Mouse (Mus musculus): ENCODE results near the gene Hfe2.
"Not testable (repeated sequence)": the region's sequence is repeated elsewhere in the genome, so short reads cannot be mapped to it uniquely, and the experiment has no call there.

The Hfe2 gene

DNA sequence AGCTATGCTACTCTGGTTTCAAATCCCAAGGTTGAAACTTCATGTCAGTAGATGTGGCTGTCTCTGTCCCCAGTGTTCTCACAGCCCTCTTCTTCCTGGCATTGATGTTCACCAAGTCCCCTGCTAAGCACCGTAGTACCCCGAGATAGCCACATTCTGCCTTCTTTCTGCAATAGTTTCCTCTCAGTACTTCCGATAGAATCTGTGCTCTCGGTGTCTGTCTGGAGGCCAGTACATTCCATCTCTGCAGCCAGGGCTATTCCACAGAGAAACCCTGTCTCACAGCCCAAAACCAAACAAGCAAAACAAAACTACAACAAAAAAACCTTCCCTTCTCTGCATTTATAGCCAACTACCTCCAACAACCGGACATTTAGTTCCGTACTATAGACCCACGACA lies 28.8 kb upstream of the Hfe2 start:
- DNase-seq (ENCODE audit: low read depth, low spot score): peak; percentile 39

DNA sequence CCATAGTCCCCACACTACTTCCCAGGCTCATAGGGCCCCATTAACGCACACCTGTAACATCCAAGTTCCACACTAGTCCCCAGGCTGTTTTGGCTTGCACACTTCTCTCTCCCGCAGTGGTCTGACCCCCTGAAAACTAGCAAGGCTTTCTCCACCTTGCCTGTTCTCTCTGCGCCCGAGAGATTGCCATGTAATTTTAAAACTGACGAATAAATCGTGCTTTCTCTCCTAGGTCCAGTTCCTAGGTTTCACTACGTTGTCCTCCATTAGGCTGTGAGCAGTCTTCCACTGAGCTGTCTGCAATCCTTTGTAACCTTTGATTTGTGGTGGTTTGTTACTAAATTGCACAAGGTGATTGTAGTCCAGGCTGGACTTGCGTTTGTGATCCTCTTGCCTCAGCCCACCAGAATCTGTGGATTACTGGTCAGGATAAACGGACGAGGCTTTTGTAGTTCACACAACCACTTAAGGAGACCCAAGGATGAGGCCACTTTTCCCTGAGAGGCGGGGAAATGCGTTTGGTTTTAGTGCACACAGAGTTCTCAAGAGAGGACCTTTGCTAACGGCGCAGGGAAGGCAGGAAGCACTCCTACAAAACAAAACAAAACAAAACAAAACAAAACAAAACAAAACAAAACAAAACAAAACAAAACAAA lies 28.2 kb upstream of the Hfe2 start:
- DNase-seq (ENCODE audit: low read depth, low spot score): peak; percentile 41

DNA sequence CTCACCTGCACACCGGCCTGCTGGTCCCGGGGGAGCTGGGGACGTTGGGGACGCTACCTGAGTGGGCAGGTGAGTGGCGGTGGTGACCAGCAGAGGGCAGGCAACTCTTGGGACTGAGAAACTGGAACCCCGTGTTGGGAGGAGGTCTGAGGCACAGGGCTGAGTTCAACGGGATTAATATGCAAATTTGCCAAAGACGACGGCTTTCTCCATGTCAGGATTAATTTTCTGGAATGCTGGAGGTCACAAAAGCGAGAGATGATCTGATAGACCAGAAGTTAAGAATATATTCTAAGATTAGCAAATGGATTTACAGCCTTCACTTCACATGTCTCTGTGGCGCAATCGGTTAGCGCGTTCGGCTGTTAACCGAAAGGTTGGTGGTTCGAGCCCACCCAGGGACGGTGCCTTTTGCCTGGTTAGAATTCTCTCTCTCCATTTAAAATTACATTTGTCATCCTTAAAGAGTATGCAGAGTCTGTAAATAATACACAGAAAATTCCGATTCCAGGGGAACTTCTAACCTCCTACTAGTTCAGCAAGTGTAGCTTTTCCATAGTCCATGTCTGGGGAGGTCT lies 27.4 kb upstream of the Hfe2 start:
- DNase-seq (ENCODE audit: low read depth, low spot score): peak; percentile 93

DNA sequence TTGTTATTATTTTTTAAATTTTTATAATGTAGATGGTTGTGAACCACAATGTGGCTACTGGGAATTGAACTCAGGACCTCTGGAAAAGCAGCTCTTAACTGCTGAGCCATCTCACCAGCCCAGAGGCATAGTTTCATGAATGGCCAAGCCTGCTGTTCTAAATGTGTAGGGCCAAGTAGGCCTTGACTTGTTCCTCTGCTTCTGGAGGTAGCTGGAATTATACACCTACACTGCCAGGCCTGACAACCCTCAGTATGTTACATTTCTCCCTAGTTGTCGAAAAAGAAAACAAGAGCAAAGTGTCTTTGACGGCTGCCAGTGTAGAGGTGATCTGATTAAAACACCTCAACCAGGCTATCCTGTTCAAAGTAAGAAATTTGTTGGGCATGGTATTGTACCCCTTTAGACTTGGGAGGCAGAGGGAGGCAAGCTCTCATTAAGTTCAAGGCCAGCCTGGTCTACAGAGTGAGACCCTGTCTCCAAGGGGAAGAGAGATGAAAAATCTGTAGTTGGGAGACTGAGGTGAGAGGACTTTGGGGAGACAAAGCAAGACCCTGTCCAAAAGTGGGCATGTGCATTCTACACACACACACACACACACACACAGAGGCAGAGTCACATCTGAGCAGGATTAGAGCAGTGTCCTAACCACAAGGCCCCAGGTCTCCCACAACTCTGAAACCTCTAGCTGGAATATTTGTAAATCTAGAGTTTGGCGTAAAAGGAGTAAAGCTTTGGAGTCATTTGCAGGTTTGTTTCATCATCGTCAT lies 26.3 kb upstream of the Hfe2 start:
- peak; percentile 68 for DNase-seq (ENCODE audit: low read depth, low spot score)

DNA sequence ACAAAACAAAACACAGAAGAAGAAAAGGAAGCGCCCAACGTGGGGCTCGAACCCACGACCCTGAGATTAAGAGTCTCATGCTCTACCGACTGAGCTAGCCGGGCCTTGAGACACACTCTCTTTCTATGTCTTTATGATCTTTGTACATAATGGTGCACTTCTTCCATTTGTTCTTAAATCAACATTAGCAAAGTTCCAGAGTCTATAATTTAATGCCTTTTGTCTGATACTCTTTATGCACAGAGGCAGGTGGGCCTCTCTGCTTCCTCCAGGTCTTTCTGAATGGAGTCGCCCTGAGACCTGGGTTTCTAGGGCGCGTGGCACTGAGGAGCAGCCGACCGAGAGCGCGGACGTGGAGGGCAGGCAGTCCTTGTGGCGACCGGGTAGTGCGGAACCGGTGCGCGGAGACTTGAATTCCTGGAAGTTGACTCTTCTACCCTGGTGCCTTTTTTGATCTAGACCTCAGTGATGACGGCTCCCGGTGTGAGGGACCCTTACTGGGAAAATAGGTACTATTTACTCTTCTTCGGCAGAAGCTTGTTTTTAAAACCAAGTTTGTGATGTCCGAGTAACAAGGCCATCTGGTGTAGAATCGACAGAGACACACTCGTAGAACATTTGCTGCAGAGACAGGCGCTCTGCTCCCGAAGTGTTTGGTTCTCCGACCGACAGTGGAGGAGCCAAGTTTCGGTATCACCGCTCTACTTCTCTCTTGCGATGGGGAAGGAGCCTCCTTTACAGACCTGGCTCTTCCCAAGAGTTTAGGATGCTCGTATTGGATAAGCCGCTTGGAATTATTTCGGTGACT lies 25.3 kb upstream of the Hfe2 start:
- DNase-seq (ENCODE audit: low read depth, low spot score): peak; percentile 92

DNA sequence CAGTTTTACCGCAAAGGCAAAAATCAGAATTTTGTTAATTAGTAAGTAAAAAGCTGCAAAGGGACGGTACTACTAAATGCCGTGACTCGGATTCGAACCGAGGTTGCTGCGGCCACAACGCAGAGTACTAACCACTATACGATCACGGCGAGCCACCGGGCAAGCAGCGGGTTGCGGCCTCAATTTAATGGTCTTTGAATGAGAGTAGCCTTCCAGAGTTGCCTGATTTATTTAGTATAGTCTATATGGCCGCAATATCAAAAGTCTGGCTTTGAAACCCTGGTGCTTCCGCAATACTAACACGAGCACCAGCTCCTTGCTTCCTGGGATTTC lies 24.7 kb upstream of the Hfe2 start:
- DNase-seq (ENCODE audit: low read depth, low spot score): peak; percentile 97

DNA sequence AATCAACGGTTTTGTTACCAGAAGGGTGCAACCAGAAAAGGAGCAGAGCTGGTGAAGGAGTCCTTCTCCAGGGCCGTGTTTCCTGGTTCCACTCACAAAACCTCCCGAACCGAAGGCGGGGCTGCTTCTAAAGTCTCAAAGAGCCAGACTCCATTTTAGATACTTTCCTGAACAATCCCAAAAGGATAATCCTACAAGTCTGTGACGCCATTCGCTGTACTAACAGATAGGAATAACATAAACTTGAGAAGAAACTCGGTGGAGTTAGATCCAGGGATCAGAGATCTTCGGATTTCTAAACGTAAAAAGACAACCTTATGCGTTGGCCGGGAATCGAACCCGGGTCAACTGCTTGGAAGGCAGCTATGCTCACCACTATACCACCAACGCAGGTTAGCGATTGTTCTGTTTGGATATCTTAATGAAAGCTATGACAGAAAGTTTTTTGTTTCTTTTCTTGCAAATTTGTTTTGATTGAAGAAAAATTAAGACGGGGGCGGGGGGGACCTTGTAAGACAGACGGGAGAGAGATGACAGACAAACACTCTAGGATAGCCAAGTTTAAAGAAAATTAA lies 24.2 kb upstream of the Hfe2 start:
- DNase-seq (ENCODE audit: low read depth, low spot score): peak; percentile 94

DNA sequence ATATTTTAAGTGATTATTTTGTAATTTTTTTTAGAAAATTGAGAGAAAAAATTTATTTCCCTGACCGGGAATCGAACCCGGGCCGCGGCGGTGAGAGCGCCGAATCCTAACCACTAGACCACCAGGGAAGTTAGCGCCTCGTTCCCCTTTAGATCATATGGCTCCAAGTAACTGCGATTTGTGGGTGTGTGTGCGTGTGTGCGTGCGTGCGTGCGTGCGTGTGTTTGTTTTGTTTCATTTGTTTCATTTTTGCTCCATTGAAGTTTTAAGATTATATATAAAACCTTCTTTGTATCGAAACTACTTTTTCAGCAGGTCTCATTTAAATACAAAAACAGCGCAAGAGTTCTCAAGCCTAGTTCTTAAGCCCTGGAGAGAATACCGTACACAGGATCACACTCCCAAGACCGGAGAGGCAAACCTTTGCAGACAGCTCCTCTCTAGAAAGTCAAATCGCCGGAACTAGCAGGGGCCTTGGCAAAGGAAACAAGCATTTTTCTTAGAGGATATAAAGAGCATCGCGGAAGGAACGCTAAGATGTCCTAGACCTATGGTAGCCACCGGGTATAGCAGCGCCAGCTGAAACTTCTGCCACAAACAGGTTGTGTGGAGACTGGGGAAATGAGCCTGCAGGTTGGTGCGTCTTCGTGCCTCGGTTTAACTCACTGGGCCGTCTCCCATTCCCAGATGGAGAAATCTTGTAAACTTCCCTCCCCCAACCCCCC lies 23.4 kb upstream of the Hfe2 start:
- peak; percentile 94 for DNase-seq (ENCODE audit: low read depth, low spot score)

DNA sequence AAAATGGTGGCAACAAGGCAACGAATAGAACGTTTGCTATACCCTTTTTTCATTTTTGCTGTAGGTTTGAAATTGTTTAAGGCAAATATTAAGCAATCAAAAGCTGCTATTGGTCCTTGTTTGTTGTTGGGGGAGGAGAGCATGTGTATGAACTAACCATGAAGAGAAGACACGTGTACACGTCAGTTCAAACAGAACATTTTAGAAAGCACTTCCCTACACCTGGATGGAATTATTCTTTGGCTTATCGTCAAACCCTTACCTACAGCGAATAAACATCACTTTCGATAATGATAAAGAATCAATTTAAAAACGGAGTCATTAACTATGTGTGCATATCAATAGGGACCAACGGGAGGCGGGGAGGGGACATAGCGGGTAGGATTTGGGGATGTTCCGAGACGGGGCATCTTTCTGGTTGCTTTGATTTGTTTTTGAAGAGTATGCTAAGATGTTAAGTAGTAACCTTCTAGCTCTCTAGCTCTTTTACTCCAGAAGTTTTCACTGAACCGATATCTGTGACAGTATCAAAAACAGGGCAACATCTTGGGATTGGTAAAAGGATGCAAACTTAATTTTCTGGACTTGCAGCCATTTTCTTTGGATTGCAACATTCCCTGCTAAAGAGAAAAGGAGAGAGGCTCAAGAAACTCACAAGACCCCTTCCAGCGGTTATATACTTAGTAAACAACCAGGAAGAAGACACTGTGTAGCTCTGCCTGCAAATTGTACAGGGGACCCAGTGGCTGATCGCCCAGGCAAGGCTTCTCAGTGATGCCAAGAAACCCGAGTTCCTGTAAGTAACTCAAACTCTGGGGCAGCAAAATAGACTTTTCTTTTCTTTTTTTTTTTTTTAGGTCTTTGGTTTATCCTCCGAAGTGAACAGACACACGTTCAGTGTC lies 22.5 kb upstream of the Hfe2 start:
- DNase-seq (ENCODE audit: low read depth, low spot score): peak; percentile 61

DNA sequence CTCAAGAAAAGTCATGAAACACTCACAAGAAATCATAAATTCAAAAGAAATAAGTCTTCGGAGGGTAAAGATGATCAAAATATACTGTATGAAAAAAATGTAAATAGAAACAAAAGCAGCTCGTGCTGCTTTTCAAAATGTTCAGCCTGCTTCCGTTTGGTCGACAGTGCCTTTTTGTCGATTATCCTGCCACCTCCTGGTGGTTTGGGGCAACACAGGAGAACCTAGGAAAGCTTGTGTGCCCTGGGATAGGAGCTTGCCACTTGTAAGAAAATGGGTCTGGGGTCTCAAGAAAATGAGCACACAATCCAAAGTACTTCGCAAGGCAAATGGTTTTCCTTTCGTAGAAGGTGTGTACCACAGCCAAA lies 21.9 kb upstream of the Hfe2 start:
- peak; percentile 92 for DNase-seq (ENCODE audit: low read depth, low spot score)

DNA sequence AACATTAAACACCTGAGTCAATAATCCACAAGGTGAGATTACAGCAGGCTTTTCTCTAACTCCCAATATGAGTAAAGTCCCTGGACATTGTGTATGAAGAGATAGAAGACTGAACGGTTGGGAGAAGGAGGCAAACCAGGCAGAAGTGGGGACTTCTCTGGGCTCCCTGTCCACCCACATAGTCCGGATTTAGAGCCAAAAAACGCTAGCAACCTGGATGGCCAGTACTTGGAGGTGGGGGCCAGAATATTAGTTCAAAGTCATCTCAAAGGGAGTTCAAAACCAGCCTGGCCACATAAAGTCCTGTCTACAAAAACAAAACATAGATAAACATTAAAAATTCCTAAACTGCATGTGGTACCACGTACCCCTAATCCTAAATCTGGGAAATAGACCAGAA lies 21.0 kb upstream of the Hfe2 start:
- DNase-seq (ENCODE audit: low read depth, low spot score): peak; percentile 34

DNA sequence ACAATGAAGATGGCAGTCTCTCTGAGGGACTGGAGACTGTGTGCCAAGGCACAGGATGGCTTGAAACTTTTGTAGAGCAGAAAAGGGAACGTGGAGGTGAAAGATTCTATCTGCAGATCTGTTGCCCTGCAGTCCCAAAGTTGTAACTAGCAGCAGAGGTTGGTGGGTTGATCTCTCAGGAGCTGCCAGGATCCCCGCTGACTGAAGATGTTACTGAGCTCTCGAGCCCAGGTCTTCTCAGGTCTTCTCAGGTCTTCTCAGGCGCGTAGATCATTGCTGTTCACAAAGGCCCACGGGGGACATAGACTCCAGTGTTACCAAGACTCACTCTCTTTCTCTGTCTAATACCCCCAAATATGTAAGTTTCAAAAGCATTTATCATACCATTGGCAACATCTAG lies 20.0 kb upstream of the Hfe2 start:
- DNase-seq (ENCODE audit: low read depth, low spot score): no peak

DNA sequence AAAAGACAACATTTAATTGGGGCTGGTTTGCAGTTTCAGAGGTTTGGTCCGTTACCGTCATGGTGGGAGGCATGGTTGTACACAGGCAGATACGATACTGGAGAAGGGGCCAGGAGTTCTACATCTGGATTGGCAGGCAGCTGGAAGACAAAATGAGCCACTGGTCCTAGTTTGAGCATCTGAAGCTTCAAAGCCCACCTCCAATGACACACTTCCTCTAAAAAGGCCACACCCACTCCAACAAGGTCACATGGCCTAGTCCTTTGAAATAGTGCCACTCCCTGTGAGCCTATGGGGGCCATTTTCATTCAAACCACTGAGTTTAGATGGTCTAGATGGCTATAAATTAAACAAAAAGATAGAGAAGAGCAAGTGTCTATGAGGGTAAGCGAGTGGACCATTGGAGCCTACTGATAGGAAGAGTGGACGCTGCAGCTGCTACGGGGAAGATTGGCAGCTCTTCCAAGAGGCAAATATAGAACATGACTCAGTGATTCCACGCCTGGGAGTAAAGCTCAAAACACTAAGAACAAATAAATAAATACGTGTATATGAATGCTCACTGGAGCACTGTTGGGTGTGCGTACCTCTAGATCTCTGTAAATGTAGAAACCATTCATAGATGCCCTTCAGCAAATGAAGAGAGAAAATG lies 18.4 kb upstream of the Hfe2 start:
- DNase-seq (ENCODE audit: low read depth, low spot score): no peak

DNA sequence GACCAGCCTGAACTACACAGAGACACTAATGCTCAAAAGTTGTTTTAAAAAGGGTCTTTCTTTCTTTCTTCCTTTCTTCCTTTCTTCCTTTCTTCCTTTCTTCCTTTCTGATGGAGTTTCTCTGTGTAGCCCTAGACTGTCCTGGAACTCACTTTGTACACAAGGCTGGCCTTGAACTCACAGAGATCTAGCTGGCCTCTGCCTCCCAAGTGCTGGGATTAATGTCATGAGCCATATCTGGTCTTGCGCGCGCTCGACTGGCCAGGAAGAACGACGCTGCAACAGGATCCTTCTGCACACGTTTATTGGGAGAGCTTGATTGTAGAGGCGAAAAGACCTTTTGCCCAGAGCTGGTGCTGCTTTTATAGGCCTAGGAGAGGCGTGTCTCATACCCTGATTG lies 17.0 kb upstream of the Hfe2 start:
- not testable (repeated sequence) for DNase-seq (ENCODE audit: low read depth, low spot score)

DNA sequence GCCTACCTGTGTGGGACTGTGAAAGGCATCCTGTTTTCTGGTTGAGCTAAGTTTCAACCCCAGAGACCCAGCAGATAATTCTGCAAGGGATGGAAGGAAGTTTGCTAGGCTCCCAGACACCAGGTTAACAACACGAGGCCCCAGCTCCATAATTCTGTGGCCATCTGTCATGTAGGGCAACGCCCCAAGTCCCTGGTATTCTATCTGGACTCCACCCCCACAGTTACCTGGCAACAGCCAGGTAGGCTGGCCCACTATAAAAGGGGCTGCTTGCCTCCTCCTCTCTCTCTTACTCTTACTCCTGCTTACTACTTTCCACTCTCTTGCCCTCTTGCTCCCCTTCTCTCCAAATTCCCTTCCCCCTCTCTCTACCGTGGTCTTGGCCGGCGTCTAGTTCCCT lies 4.8 kb upstream of the Hfe2 start:
- DNase-seq (ENCODE audit: low read depth, low spot score): no peak

DNA sequence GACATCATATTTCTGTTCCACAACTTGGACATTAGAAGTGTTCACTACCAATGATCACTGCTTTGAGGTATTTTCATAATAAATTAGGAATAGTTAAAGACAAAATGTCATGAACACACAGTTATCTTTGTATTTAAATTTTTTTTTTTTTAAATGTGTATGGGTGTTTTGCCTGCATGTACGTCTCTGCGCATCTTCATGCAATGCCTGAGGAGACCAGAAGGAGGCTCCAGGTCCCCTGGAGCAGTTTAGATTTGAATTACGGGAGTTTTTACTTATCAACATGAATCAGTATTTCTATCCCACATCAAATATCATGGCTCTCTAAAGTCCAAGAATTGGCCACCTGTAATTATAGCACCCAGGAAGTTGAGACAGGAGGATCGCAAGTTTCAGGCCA lies 2.8 kb upstream of the Hfe2 start:
- peak; percentile 61 for DNase-seq (ENCODE audit: low read depth, low spot score)

DNA sequence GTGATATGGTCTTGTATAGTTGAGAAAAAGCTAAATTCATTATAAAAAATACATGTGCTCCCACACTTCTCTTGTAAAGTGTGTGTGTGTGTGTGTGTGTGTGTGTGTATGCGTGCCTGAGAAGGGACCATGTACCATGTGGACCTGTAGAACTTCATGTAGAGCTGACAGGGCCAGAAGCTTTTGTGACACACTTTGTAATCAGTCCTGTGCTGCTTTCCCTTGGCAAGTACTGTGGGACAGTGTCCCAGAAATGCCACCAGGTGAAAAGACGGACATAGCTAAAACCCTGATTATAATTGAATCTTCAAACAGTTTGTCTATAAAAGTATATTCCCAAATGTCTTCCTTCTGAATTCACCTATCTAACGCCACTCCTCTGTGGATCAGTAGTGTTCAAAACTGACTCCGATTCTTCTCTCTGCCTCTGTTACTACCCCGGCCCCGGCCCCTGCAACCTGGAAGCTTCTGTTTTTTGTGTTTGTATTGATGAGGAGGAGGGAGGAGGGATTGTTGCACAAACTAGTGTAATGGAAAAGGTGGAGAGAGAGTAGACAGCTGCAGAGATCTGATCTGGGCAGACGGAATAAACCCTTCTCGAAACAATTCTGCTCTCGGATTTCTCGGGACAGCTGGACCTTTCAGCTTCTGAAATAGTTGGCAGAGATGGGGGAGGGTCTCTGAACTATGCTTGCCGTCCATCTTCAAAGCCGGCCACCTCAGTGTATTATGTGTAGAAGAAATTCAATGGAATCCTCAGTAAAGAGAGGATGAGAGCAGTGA lies 753 bp upstream of the Hfe2 start:
- DNase-seq (ENCODE audit: low read depth, low spot score): no peak

DNA sequence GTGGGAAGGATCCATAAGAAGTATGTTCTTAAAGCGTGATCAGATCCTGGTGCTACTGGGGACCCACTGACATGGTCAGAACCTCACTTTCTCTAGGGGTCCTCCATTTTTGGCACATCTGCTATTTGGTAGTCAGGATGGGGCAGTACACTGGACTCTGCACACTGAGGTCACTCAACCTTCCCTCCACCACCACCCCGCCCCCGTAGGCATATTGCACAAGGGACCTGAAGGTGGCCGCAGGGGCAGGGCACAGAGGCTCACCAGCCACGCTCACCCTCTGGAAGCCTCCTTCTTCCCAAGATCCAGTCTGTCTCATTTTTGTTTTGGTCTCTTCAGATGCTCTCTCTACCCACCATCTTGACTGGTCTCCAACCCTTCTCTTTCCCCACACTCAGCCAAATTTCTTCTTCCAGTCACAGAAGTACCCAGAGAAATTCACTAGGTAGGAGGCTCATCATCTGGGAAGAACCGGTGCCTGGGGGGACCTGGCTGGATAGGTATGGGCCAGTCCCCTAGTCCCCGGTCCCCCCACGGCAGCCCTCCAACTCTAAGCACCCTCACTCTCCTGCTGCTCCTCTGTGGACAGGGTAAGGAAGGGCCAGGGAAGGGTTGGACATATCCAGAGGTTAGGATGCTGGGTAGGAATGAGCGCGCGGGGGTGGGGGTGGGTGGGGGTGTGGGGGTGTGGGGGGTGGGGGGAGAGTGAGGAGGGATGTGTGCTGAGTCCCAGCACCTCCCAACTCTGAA lies 1.2 kb downstream of the Hfe2 start:
- no peak for DNase-seq (ENCODE audit: low read depth, low spot score)
